In genomic region chr7:45693921-45694591, GRCm38 (mm10) we compare ENCODE assay signal across 14 mouse cellular contexts. TPM values are rescaled to one million over a fixed set of nuclear protein-coding genes. Genes with fewer than 3 reads are reported as not detected.
DNase-seq lines count a peak whose midpoint lies in the region; ATAC-seq lines count a peak whose summit lies in the region.
"Had no signal": no experiment of that assay in that cellular context is flagged by ENCODE, and none has a peak within 500 bp of the region (broad histone marks: within the 10 kb centered on the region; RNA-seq: fewer than 3 reads in every experiment).

TSS of gene Sec1 (minus strand) at chr7:45694402.

- no peak within 1 kb of the TSS for H3K4me3 ChIP-seq in forebrain, embryonic 12.5 days (replicated peaks)
- H3K4me3 ChIP-seq in forebrain, embryonic 14.5 days (ENCODE audit: low read depth, low read length), result no peak within 1 kb of the TSS
- H3K4me3 ChIP-seq in kidney, embryonic 16.5 days (ENCODE audit: low read length), result no peak within 1 kb of the TSS
- H3K4me3 ChIP-seq in limb, embryonic 10.5 days, result no peak within 1 kb of the TSS

- 89% methylated on average over 50 of the region's 50 CpGs for WGBS in forebrain, embryonic 12.5 days
- WGBS in forebrain, embryonic 14.5 days, result 91% methylated on average over 50 of the region's 50 CpGs
- WGBS in kidney, embryonic 16.5 days, result 91% methylated on average over 50 of the region's 50 CpGs
- WGBS in limb, embryonic 10.5 days, result 90% methylated on average over 50 of the region's 50 CpGs

- H3K36me3 ChIP-seq in forebrain, embryonic 12.5 days (replicated peaks), result no peaks in the 10 kb centered on the region
- no peaks in the 10 kb centered on the region for H3K36me3 ChIP-seq in forebrain, embryonic 14.5 days (ENCODE audit: control insufficient read depth, insufficient read depth, low read length)
- H3K36me3 ChIP-seq in kidney, embryonic 16.5 days (ENCODE audit: insufficient read depth, low read length), result no peaks in the 10 kb centered on the region
- H3K36me3 ChIP-seq in limb, embryonic 10.5 days, result no peaks in the 10 kb centered on the region

- H3K27ac ChIP-seq in forebrain, embryonic 12.5 days, result no peak within 1 kb of the TSS
- no peak within 1 kb of the TSS for H3K27ac ChIP-seq in forebrain, embryonic 14.5 days (ENCODE audit: low read depth, low read length)
- no peak within 1 kb of the TSS for H3K27ac ChIP-seq in kidney, embryonic 16.5 days (ENCODE audit: low read length)
- peak within 1 kb of the TSS; percentile 76 for H3K27ac ChIP-seq in limb, embryonic 10.5 days

- peaks cover 4% of the 10 kb centered on the region; the same call in 1 of the 2 replicates for H3K4me1 ChIP-seq in forebrain, embryonic 12.5 days
- H3K4me1 ChIP-seq in forebrain, embryonic 14.5 days (ENCODE audit: control insufficient read depth, insufficient read depth, low read length), result no peaks in the 10 kb centered on the region
- peaks cover 12% of the 10 kb centered on the region; the same call in 1 of the 2 replicates for H3K4me1 ChIP-seq in kidney, embryonic 16.5 days (ENCODE audit: insufficient read depth, low read length)
- peaks cover 30% of the 10 kb centered on the region for H3K4me1 ChIP-seq in limb, embryonic 10.5 days

- no peak within 1 kb of the TSS for H3K4me2 ChIP-seq in forebrain, embryonic 12.5 days
- no peak within 1 kb of the TSS for H3K4me2 ChIP-seq in forebrain, embryonic 14.5 days (ENCODE audit: low read length)
- H3K4me2 ChIP-seq in kidney, embryonic 16.5 days (replicated peaks; ENCODE audit: low read depth, low read length), result no peak within 1 kb of the TSS
- H3K4me2 ChIP-seq: lung, embryonic 14.5 days had no signal

- no peaks in the 10 kb centered on the region for H3K9me3 ChIP-seq in forebrain, embryonic 12.5 days
- no peaks in the 10 kb centered on the region for H3K9me3 ChIP-seq in forebrain, embryonic 14.5 days (replicated peaks; ENCODE audit: control insufficient read depth, low read length)
- H3K9me3 ChIP-seq in kidney, embryonic 16.5 days (ENCODE audit: low read length), result no peaks in the 10 kb centered on the region
- H3K9me3 ChIP-seq in limb, embryonic 10.5 days (replicated peaks), result no peaks in the 10 kb centered on the region

- DNase-seq in forebrain, embryonic 14.5 days (ENCODE audit: low spot score), result no peak
- no peak for DNase-seq in kidney, adult 11 months
- peak; percentile 73 for DNase-seq in ES-CJ7 (ENCODE audit: low read depth, low spot score)
- DNase-seq in limb, embryonic 10.5 days (ENCODE audit: low spot score), result no peak
- no peak for DNase-seq in layer of hippocampus, adult 9-11 months
- DNase-seq: kidney, postnatal 36 days; liver; lung, embryonic 14.5 days; right cerebral cortex, postnatal 4 days; thymus, postnatal 36 days had no signal

- H3K27me3 ChIP-seq in forebrain, embryonic 12.5 days, result peaks cover 14% of the 10 kb centered on the region
- peaks cover 7% of the 10 kb centered on the region for H3K27me3 ChIP-seq in forebrain, embryonic 14.5 days (replicated peaks; ENCODE audit: control insufficient read depth, insufficient read depth, low read length)
- peaks cover 8% of the 10 kb centered on the region for H3K27me3 ChIP-seq in kidney, embryonic 16.5 days (ENCODE audit: insufficient read depth, low read length)
- peaks cover 14% of the 10 kb centered on the region for H3K27me3 ChIP-seq in limb, embryonic 10.5 days (ENCODE audit: low read depth, poor library complexity, severe bottlenecking)

- no peak within 1 kb of the TSS for H3K9ac ChIP-seq in forebrain, embryonic 12.5 days
- no peak within 1 kb of the TSS for H3K9ac ChIP-seq in forebrain, embryonic 14.5 days (ENCODE audit: low read length)
- H3K9ac ChIP-seq in kidney, embryonic 16.5 days (replicated peaks; ENCODE audit: low read length), result no peak within 1 kb of the TSS
- H3K9ac ChIP-seq: lung, embryonic 14.5 days had no signal

- ATAC-seq in forebrain, embryonic 12.5 days (ENCODE audit: low FRiP score), result 0 out of 2 replicates have a peak, but pooled peaks have one; percentile 23
- ATAC-seq in forebrain, embryonic 14.5 days, result no peak
- ATAC-seq in kidney, embryonic 16.5 days (ENCODE audit: low FRiP score, low TSS enrichment), result peak; percentile 52
- ATAC-seq in erythroblast, adult 5-6 weeks (replicated peaks; ENCODE audit: low FRiP score, poor library complexity, severe bottlenecking), result no peak
- ATAC-seq: activated CD4-positive, CD25-positive, alpha-beta regulatory T cell, adult 4 months had no signal

RNA-seq across cellular contexts. Expression of gene Sec1, which starts in this region (rescaled TPM):
- 0.64 and 0.68 TPM in 2 replicates for polyA plus RNA-seq in forebrain, embryonic 12.5 days (2016; fragmentation: Nextera tagmentation; extraction: Ambion mirVana)
- polyA plus RNA-seq in forebrain, embryonic 14.5 days (2014; fragmentation: Nextera tagmentation; extraction: Ambion mirVana), result 0.06 and 0.38 TPM in 2 replicates
- 0.22 and 0.24 TPM in 2 replicates for polyA plus RNA-seq in kidney, embryonic 16.5 days (2015; fragmentation: Nextera tagmentation; extraction: Ambion mirVana)
- polyA plus RNA-seq in limb, embryonic 10.5 days (2016; fragmentation: Nextera tagmentation; extraction: Ambion mirVana), result 0.54 and 0.83 TPM in 2 replicates
- not detected in 2 replicates for total RNA-seq in erythroblast, adult 5-6 weeks (2015; ENCODE audit: low replicate concordance)
- total RNA-seq in erythroblast, adult 5-6 weeks (2017; ENCODE audit: low replicate concordance), result not detected in 2 replicates
- polyA plus RNA-seq: activated CD4-positive, CD25-positive, alpha-beta regulatory T cell, adult 4 months; lung, embryonic 14.5 days had no signal

Comparison
In these comparisons a context has a peak if more than half of its experiments do, and no peak if none do; other contexts are left out.
1. Peak in ATAC-seq in forebrain, embryonic 12.5 days; RNA of the gene not detected or under 1 TPM.
2. Peak in ATAC-seq in kidney, embryonic 16.5 days; RNA of the gene not detected or under 1 TPM.